Mouse (Mus musculus): ENCODE data around the gene Ppfia2. TPM values are rescaled to one million over a fixed set of nuclear protein-coding genes. Genes with fewer than 3 reads are reported as not detected.

The Ppfia2 gene
- polyA plus RNA-seq, 1 experiment from 2014 or later, result 0.51 TPM

GRCm38 (mm10) chr10:106871847-106872246, 401.7 kb downstream of the Ppfia2 start:
- no peak overlapping the region for H3K27ac ChIP-seq (ENCODE audit: low read length)
- H3K9ac ChIP-seq (ENCODE audit: low read depth, low read length), result no peak overlapping the region
- H3K27me3 ChIP-seq (replicated peaks; ENCODE audit: control insufficient read depth, insufficient read depth, low read length), result no peaks in the 10 kb centered on the region
- H3K4me2 ChIP-seq (ENCODE audit: low read depth, low read length), result no peak overlapping the region
- no peaks in the 10 kb centered on the region for H3K9me3 ChIP-seq (ENCODE audit: control insufficient read depth, low read length)
- WGBS, result 80% methylated on average over 3 of the region's 3 CpGs
- no peak for ATAC-seq
- H3K4me1 ChIP-seq (ENCODE audit: control insufficient read depth, insufficient read depth, low read length), result no peaks in the 10 kb centered on the region
- H3K4me3 ChIP-seq (ENCODE audit: low read length), result no peak overlapping the region
- H3K36me3 ChIP-seq (ENCODE audit: control insufficient read depth, insufficient read depth, low read length), result no peaks in the 10 kb centered on the region

- no peak for ATAC-seq
- Histone ChIP-seq H3K27ac (ENCODE audit: low read length) (no peak overlapping the region), H3K36me3 (ENCODE audit: control insufficient read depth, insufficient read depth, low read length) (no peaks in the 10 kb centered on the region), H3K4me2 (ENCODE audit: low read depth, low read length) (no peak overlapping the region), H3K27me3 (replicated peaks; ENCODE audit: control insufficient read depth, insufficient read depth, low read length) (no peaks in the 10 kb centered on the region), H3K4me1 (ENCODE audit: control insufficient read depth, insufficient read depth, low read length) (no peaks in the 10 kb centered on the region), H3K9me3 (ENCODE audit: control insufficient read depth, low read length) (no peaks in the 10 kb centered on the region), H3K9ac (ENCODE audit: low read depth, low read length) (no peak overlapping the region), H3K4me3 (ENCODE audit: low read length) (no peak overlapping the region)
- 27% methylated on average over 1 of the region's 1 CpGs for WGBS
Measured at GRCm38 (mm10) chr10:106872714-106873113, 402.6 kb downstream of the Ppfia2 start.

GRCm38 (mm10) chr10:106881330-106881729, 411.2 kb downstream of the Ppfia2 start:
- no peaks in the 10 kb centered on the region for H3K36me3 ChIP-seq (ENCODE audit: control insufficient read depth, insufficient read depth, low read length)
- no peak for ATAC-seq
- WGBS, result 62% methylated on average over 3 of the region's 3 CpGs
- H3K4me3 ChIP-seq (ENCODE audit: low read length), result no peak overlapping the region
- H3K9ac ChIP-seq (ENCODE audit: low read depth, low read length), result no peak overlapping the region
- no peak overlapping the region for H3K27ac ChIP-seq (ENCODE audit: low read length)
- no peaks in the 10 kb centered on the region for H3K9me3 ChIP-seq (ENCODE audit: control insufficient read depth, low read length)
- no peaks in the 10 kb centered on the region for H3K27me3 ChIP-seq (replicated peaks; ENCODE audit: control insufficient read depth, insufficient read depth, low read length)
- no peaks in the 10 kb centered on the region for H3K4me1 ChIP-seq (ENCODE audit: control insufficient read depth, insufficient read depth, low read length)
- no peak overlapping the region for H3K4me2 ChIP-seq (ENCODE audit: low read depth, low read length)

DNA sequence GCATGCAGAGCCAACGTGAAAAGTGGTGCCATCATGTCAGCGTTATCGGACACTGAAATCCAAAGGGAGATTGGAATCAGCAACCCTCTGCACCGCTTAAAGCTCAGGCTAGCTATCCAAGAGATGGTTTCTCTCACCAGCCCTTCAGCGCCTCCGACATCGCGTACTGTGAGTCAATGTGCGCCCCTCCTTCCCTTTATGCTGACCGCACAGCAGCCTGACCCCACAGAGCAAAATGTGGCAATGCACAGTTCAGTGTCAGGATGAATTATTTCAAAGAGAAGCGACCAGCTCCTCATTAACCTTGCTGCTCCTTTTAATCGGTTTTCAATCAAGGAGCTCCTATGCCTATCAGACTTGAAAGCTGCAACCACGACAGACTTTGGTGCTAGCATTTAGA, 426.2 kb downstream of the Ppfia2 start:
- H3K9me3 ChIP-seq (ENCODE audit: control insufficient read depth, low read length), result no peaks in the 10 kb centered on the region
- H3K27me3 ChIP-seq (replicated peaks; ENCODE audit: control insufficient read depth, insufficient read depth, low read length), result no peaks in the 10 kb centered on the region
- H3K4me3 ChIP-seq (ENCODE audit: low read length), result no peak overlapping the region
- no peak overlapping the region for H3K27ac ChIP-seq (ENCODE audit: low read length)
- no peaks in the 10 kb centered on the region for H3K4me1 ChIP-seq (ENCODE audit: control insufficient read depth, insufficient read depth, low read length)
- H3K4me2 ChIP-seq (ENCODE audit: low read depth, low read length), result no peak overlapping the region
- no peak overlapping the region for H3K9ac ChIP-seq (ENCODE audit: low read depth, low read length)
- no peaks in the 10 kb centered on the region for H3K36me3 ChIP-seq (ENCODE audit: control insufficient read depth, insufficient read depth, low read length)
- no peak for ATAC-seq
- WGBS, result 66% methylated on average over 13 of the region's 13 CpGs

- Histone ChIP-seq H3K9me3 (ENCODE audit: control insufficient read depth, low read length) (no peaks in the 10 kb centered on the region), H3K4me3 (ENCODE audit: low read length) (no peak overlapping the region), H3K27me3 (replicated peaks; ENCODE audit: control insufficient read depth, insufficient read depth, low read length) (no peaks in the 10 kb centered on the region), H3K36me3 (ENCODE audit: control insufficient read depth, insufficient read depth, low read length) (no peaks in the 10 kb centered on the region), H3K4me1 (ENCODE audit: control insufficient read depth, insufficient read depth, low read length) (no peaks in the 10 kb centered on the region), H3K27ac (ENCODE audit: low read length) (no peak overlapping the region), H3K9ac (ENCODE audit: low read depth, low read length) (no peak overlapping the region), H3K4me2 (ENCODE audit: low read depth, low read length) (no peak overlapping the region)
- no peak for ATAC-seq
- WGBS, result 78% methylated on average over 3 of the region's 3 CpGs
Measured at GRCm38 (mm10) chr10:106910108-106910507, 440.0 kb downstream of the Ppfia2 start.

GRCm38 (mm10) chr10:106913032-106913431, 442.9 kb downstream of the Ppfia2 start:
- 18% methylated on average over 2 of the region's 2 CpGs for WGBS
- Histone ChIP-seq H3K4me3 (ENCODE audit: low read length) (no peak overlapping the region), H3K9ac (ENCODE audit: low read depth, low read length) (no peak overlapping the region), H3K9me3 (ENCODE audit: control insufficient read depth, low read length) (no peaks in the 10 kb centered on the region), H3K36me3 (ENCODE audit: control insufficient read depth, insufficient read depth, low read length) (no peaks in the 10 kb centered on the region), H3K27ac (ENCODE audit: low read length) (no peak overlapping the region), H3K4me2 (ENCODE audit: low read depth, low read length) (no peak overlapping the region), H3K4me1 (ENCODE audit: control insufficient read depth, insufficient read depth, low read length) (no peaks in the 10 kb centered on the region), H3K27me3 (replicated peaks; ENCODE audit: control insufficient read depth, insufficient read depth, low read length) (no peaks in the 10 kb centered on the region)
- ATAC-seq, result no peak

DNA sequence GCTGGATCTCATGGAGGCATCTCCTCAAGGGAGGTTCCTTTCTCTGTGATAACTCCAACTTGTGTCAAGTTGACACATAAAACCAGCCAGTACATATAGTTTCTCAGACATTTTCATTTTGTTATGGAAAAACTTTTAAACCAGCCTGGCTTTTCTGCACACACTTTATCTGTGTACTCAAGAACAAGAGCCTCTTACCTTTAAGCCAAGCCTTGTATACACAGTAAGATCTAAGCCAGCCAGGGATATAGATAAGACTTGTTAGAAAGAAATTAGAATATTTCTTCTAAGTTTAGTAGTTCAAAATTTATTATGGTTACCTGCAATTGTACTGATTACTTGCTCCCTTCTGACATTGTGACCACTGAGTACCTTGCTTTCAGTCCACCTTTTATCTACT, 444.1 kb downstream of the Ppfia2 start:
- H3K4me3 ChIP-seq (ENCODE audit: low read length), result no peak overlapping the region
- no peak for ATAC-seq
- H3K4me1 ChIP-seq (ENCODE audit: control insufficient read depth, insufficient read depth, low read length), result no peaks in the 10 kb centered on the region
- H3K27me3 ChIP-seq (replicated peaks; ENCODE audit: control insufficient read depth, insufficient read depth, low read length), result no peaks in the 10 kb centered on the region
- H3K36me3 ChIP-seq (ENCODE audit: control insufficient read depth, insufficient read depth, low read length), result no peaks in the 10 kb centered on the region
- no peaks in the 10 kb centered on the region for H3K9me3 ChIP-seq (ENCODE audit: control insufficient read depth, low read length)
- no peak overlapping the region for H3K9ac ChIP-seq (ENCODE audit: low read depth, low read length)
- no peak overlapping the region for H3K27ac ChIP-seq (ENCODE audit: low read length)
- no peak overlapping the region for H3K4me2 ChIP-seq (ENCODE audit: low read depth, low read length)

GRCm38 (mm10) chr10:106914822-106915221, 444.7 kb downstream of the Ppfia2 start:
- no peak for ATAC-seq
- H3K4me3 ChIP-seq (ENCODE audit: low read length), result no peak overlapping the region
- no peaks in the 10 kb centered on the region for H3K9me3 ChIP-seq (ENCODE audit: control insufficient read depth, low read length)
- no peaks in the 10 kb centered on the region for H3K36me3 ChIP-seq (ENCODE audit: control insufficient read depth, insufficient read depth, low read length)
- H3K27ac ChIP-seq (ENCODE audit: low read length), result no peak overlapping the region
- H3K27me3 ChIP-seq (replicated peaks; ENCODE audit: control insufficient read depth, insufficient read depth, low read length), result no peaks in the 10 kb centered on the region
- H3K9ac ChIP-seq (ENCODE audit: low read depth, low read length), result no peak overlapping the region
- no peaks in the 10 kb centered on the region for H3K4me1 ChIP-seq (ENCODE audit: control insufficient read depth, insufficient read depth, low read length)
- H3K4me2 ChIP-seq (ENCODE audit: low read depth, low read length), result no peak overlapping the region

DNA sequence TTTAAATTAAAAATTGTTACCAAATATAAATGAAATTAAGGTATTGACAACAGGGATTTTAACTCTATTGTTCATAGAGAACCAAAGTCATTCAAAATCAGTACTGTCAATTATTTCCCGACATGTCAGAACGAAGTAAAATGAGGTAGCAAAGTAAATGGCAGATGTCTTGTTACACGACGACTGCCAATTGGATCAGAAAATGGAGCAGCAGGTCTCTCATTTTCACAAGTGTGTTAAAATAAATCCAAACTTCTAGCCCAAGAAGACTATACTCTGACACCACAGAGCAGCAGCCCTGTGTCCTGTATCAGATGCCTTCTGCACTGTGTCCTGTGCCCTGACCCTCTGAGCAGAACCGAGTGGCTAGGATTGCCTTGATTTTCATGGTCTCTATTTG, 454.2 kb downstream of the Ppfia2 start:
- WGBS, result 84% methylated on average over 5 of the region's 5 CpGs
- ATAC-seq, result no peak

GRCm38 (mm10) chr10:106924798-106925197, 454.7 kb downstream of the Ppfia2 start:
- Histone ChIP-seq H3K9ac (ENCODE audit: low read depth, low read length) (no peak overlapping the region), H3K27ac (ENCODE audit: low read length) (no peak overlapping the region), H3K9me3 (ENCODE audit: control insufficient read depth, low read length) (no peaks in the 10 kb centered on the region), H3K36me3 (ENCODE audit: control insufficient read depth, insufficient read depth, low read length) (no peaks in the 10 kb centered on the region), H3K4me1 (ENCODE audit: control insufficient read depth, insufficient read depth, low read length) (no peaks in the 10 kb centered on the region), H3K4me3 (ENCODE audit: low read length) (no peak overlapping the region), H3K4me2 (ENCODE audit: low read depth, low read length) (no peak overlapping the region), H3K27me3 (replicated peaks; ENCODE audit: control insufficient read depth, insufficient read depth, low read length) (no peaks in the 10 kb centered on the region)
- 70% methylated on average over 3 of the region's 3 CpGs for WGBS
- peak; percentile 44; the same call in 1 of the 2 replicates for ATAC-seq

More for the DNA sequence above, 454.2 kb downstream of the Ppfia2 start:
- Histone ChIP-seq H3K27me3 (replicated peaks; ENCODE audit: control insufficient read depth, insufficient read depth, low read length) (no peaks in the 10 kb centered on the region), H3K4me2 (ENCODE audit: low read depth, low read length) (no peak overlapping the region), H3K4me1 (ENCODE audit: control insufficient read depth, insufficient read depth, low read length) (no peaks in the 10 kb centered on the region), H3K9ac (ENCODE audit: low read depth, low read length) (no peak overlapping the region), H3K27ac (ENCODE audit: low read length) (no peak overlapping the region), H3K4me3 (ENCODE audit: low read length) (no peak overlapping the region), H3K9me3 (ENCODE audit: control insufficient read depth, low read length) (no peaks in the 10 kb centered on the region), H3K36me3 (ENCODE audit: control insufficient read depth, insufficient read depth, low read length) (no peaks in the 10 kb centered on the region)

Measured in intestine, embryonic 16.5 days (tissue).